Mouse (Mus musculus) intestine, embryonic 15.5 days (tissue): ENCODE data around the gene Cks1b. TPM values are rescaled to one million over a fixed set of nuclear protein-coding genes. Genes with fewer than 3 reads are reported as not detected.

Source experiments
- ATAC-seq: fragments of 200-750 bp; cut with Nextera tagmentation; 2 replicates; pipeline ENCODE4 v1.8.0; 2017; ENCODE audit warnings: moderate TSS enrichment, moderate library complexity
- H3K27ac ChIP-seq: fragments of 300-500 bp; sonication (generic); 2 replicates; pipeline ENCODE4 v1.5.1; 2015; ENCODE audit warnings: mild to moderate bottlenecking, inconsistent platforms
- H3K27me3 ChIP-seq: fragments of 300-500 bp; sonication (generic); replicated peaks from 2 replicates; pipeline ENCODE4 v1.6.1; 2015; ENCODE audit warnings: inconsistent platforms
- H3K36me3 ChIP-seq: fragments of 300-500 bp; sonication (generic); 2 replicates; pipeline ENCODE4 v1.6.1; 2015; ENCODE audit warnings: inconsistent platforms
- H3K4me1 ChIP-seq: fragments of 300-500 bp; sonication (generic); replicated peaks from 2 replicates; pipeline ENCODE4 v1.6.1; 2015; ENCODE audit warnings: inconsistent platforms
- H3K4me2 ChIP-seq: fragments of 300-500 bp; sonication (generic); replicated peaks from 2 replicates; pipeline ENCODE4 v1.6.1; 2015; ENCODE audit warnings: mild to moderate bottlenecking, inconsistent platforms
- H3K4me3 ChIP-seq: fragments of 300-500 bp; sonication (generic); replicated peaks from 2 replicates; pipeline ENCODE4 v1.5.1; 2015; ENCODE audit warnings: inconsistent platforms
- H3K9ac ChIP-seq: fragments of 300-500 bp; sonication (generic); 2 replicates; pipeline ENCODE4 v1.6.1; 2015; ENCODE audit warnings: inconsistent platforms
- H3K9me3 ChIP-seq: fragments of 300-500 bp; sonication (generic); 2 replicates; pipeline ENCODE4 v1.6.1; 2016; ENCODE audit warnings: inconsistent platforms
- WGBS: fragments of 180-500 bp; shearing (Covaris S2); methylation state at CpG from one replicate; pipeline ENCODE4 v1.1.7; 2015; 5-methylcytosine and 5-hydroxymethylcytosine counted together
- polyA plus RNA-seq: library from polyadenylated mRNA; unstranded; fragments of >200 nt; fragmentation: Nextera tagmentation; extraction: Ambion mirVana; gene quantifications from 2 replicates; pipeline ENCODE4 v1.2.1, GENCODE M21; 2015

The Cks1b gene
- polyA plus RNA-seq = 383 and 386 TPM in 2 replicates

DNA sequence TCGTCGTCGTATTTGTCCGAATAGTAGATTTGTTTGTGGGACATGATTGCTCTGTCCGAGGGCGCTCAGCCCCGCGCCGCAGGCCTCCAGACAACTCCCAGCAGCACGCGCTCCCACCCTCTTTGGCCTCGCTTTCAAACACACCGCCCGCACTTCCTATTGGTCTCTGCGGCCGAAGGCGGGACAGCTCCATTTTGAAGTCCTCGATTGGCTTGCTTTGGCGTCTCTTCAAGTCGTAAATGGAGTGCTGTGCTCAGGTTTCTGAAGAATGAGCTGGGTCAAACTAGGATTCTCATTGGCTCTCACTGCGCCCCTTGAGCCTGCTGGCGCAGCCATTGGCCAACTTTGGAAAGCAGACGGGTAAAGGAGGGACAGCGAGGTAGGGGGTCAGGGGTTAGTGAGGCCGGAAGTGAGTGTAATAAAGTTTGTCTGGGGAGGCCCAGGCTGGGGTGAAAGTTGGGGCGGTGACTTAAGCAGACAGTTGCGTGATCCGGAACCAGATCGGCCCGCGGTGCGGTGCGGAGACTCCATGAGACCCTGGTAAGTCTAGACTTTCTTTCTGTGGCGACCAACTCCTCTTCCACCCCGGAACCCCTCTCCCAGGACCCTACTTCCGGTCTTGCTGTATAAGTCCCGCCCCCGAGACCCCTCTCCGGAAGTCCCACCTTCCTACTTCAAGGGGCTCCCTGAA lies at the start of gene Cks1b, which contains the start of gene Shc1:
Gene Cks1b (minus strand): TSS at position 214 of the 691 bp plus-strand sequence.
Gene Shc1 (plus strand): TSS at position 274 of the 691 bp plus-strand sequence.
- peak; percentile 95 for ATAC-seq
- no peaks in the 10 kb centered on the region for H3K27me3 ChIP-seq
- H3K9me3 ChIP-seq = no peaks in the 10 kb centered on the region
- H3K27ac ChIP-seq = peak within 1 kb of the TSS; percentile 97
- H3K4me3 ChIP-seq = peak within 1 kb of the TSS; percentile 51
- H3K4me1 ChIP-seq = peaks cover 32% of the 10 kb centered on the region
- peaks cover 23% of the 10 kb centered on the region for H3K36me3 ChIP-seq
- peak within 1 kb of the TSS; percentile 84 for H3K4me2 ChIP-seq
- WGBS = under 1% methylated on average over 39 of the region's 39 CpGs
- peak within 1 kb of the TSS; percentile 62 for H3K9ac ChIP-seq

DNA sequence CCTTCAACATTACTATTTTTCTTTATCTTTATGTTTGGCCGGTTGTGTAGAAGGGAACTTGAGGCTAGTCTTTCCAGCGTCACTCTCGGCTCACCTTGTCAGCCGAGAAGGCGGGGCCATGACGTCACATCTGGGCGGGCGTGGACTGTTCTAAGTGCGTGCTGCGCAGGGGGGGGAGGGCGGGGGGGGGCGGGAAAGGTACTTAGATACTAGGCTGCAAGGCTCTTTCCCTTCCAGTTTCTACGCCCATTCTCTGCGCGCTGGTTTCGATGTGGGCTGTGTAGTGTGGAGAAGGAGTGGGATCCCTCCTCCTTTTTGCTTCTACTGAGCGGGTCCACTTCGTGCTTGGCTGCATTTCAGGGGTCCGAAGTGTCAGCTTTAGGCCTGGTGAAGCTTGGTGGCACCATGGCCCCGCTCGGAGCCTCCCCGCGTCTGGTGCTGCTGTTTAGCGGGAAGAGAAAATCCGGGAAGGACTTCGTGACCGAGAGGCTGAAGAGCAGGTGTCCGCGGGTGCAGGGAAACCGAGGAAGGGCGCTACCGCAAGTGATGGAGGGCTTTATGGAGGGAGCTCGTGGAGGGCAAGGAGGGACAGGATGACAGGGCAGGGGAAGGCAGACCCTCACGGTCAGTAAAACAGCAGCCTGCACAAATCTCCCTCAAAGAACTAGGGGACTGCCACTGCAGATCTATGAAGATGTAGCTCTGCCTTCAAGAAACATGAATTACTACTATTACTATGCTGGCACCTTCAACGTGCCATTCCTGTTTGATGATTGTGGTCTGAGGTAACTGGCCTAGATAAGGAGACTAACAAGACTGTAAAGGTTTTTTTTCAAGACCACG lies 41.0 kb upstream of the Cks1b start:
- H3K4me2 ChIP-seq = peak overlapping the region; percentile 80
- H3K27ac ChIP-seq = peak overlapping the region; percentile 87
- peak overlapping the region; percentile 63 for H3K9ac ChIP-seq
- peak overlapping the region; percentile 61 for H3K4me3 ChIP-seq
- WGBS = under 1% methylated on average over 36 of the region's 36 CpGs
- H3K27me3 ChIP-seq = no peaks in the 10 kb centered on the region
- no peaks in the 10 kb centered on the region for H3K9me3 ChIP-seq
- H3K4me1 ChIP-seq = peaks cover 12% of the 10 kb centered on the region
- ATAC-seq = peak; percentile 92
- no peaks in the 10 kb centered on the region for H3K36me3 ChIP-seq

DNA sequence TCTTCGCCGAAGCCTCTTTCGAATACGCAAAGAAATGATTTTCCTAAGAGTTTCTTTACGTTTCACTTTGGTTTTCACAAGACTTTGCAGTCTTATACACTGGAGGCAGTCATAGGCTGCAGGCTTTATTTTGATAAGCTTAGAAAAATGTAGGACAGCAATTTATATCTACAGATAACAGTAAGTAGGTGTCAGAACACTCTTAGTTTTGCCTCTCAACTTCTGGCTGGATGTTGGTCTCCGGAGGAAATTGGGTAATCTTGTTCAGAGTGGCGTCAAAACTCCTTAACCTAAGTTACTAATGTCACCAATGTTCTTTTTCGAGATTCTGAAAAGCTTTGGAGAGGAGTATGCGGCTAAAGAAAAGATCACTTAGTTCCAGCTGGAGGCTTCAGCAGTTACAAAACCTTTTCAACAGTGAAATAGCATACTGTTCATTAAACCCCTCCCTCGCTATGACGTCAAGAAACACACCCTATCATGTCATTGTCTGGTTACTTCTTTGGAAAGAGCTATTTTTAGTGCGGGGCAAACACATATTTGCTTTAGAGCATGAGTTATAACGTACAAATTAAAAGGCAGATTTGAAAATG lies 40.3 kb upstream of the Cks1b start:
- WGBS = 47% methylated on average over 13 of the region's 13 CpGs
- peak overlapping the region; percentile 37; the same call in 1 of the 2 replicates for H3K27ac ChIP-seq

DNA sequence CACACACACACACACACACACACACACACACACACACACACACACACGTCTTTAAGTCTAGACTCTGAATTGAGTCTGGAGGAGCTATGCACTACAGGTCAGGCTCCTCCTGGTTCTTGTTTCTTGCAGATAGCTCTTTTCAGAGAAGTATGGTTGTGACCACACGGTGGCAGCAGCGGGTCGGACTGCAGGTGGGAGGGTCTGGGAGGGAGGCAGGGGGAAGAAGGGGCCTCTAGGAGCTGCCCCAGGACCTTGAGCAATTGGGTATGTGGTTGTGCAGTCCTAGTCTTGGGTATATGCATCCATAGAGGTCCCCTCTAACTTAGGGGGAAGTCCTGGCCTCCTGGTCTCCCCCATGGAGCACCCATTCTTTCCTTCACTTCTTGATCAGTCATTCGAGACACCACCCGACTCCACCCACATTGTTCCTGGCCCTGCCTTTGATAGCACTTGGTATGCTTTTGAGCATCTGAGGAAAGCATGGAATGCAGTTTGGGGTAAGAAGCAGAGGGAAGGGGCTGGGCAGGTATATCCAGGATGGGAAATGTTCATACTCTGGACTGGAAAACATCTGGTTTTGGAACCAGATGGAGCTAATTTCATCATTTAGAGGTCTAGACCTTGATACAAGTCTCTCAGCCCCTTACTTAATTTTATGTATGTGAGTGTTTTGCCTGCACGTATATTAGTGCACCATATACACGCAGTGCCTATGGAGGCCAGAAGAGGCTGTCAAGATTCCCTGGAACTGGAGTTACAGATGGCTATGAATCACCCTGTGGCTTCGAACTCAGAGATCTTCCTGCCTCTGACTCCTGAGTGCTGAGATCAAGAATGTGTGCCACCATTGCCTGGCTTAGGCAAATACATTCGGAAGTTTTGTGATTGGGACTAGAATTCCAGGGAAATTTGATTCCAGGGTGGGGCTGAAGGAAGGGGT lies 38.8 kb upstream of the Cks1b start:
- Histone ChIP-seq H3K9me3 (no peaks in the 10 kb centered on the region), H3K4me2 (no peak overlapping the region), H3K4me1 (peaks cover 12% of the 10 kb centered on the region), H3K4me3 (no peak overlapping the region), H3K9ac (no peak overlapping the region), H3K27me3 (no peaks in the 10 kb centered on the region), H3K36me3 (no peaks in the 10 kb centered on the region), H3K27ac (no peak overlapping the region)
- 42% methylated on average over 10 of the region's 10 CpGs for WGBS
- peak; percentile 19; the same call in 1 of the 2 replicates for ATAC-seq

More for the DNA sequence above, 40.3 kb upstream of the Cks1b start:
- H3K27me3 ChIP-seq = no peaks in the 10 kb centered on the region
- H3K9ac ChIP-seq = no peak overlapping the region
- H3K4me2 ChIP-seq = peak overlapping the region; percentile 80
- ATAC-seq = peak; percentile 65
- H3K36me3 ChIP-seq = no peaks in the 10 kb centered on the region
- H3K9me3 ChIP-seq = no peaks in the 10 kb centered on the region
- H3K4me3 ChIP-seq = peak overlapping the region; percentile 61
- H3K4me1 ChIP-seq = peaks cover 12% of the 10 kb centered on the region

DNA sequence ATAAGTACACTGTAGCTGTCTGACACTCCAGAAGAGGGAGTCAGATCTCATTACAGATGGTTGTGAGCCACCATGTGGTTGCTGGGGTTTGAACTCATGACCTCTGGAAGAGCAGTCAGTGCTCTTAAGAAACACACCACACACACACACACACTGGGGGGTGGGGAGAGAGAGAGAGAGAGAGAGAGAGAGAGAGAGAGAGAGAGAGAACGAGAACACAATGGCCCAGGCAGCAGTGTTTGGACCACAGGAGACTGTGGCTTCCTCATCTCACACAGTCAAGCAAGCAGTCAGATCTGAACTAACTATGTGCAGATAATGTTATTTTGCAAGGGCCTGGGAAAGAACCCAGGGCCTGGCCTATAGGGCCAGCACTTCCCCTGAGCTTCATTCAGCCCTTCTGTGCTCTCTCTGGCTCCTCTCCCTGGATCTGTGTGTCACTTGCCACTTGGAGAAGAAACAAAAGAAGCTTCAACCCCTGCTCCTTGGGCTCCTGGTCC lies 37.7 kb upstream of the Cks1b start:
- no peak overlapping the region for H3K4me2 ChIP-seq
- ATAC-seq = no peak
- peaks cover 12% of the 10 kb centered on the region for H3K4me1 ChIP-seq
- H3K27ac ChIP-seq = no peak overlapping the region
- no peak overlapping the region for H3K4me3 ChIP-seq
- WGBS = 50% methylated on average over 1 of the region's 1 CpGs
- no peaks in the 10 kb centered on the region for H3K36me3 ChIP-seq
- H3K9ac ChIP-seq = no peak overlapping the region
- no peaks in the 10 kb centered on the region for H3K9me3 ChIP-seq
- H3K27me3 ChIP-seq = no peaks in the 10 kb centered on the region

DNA sequence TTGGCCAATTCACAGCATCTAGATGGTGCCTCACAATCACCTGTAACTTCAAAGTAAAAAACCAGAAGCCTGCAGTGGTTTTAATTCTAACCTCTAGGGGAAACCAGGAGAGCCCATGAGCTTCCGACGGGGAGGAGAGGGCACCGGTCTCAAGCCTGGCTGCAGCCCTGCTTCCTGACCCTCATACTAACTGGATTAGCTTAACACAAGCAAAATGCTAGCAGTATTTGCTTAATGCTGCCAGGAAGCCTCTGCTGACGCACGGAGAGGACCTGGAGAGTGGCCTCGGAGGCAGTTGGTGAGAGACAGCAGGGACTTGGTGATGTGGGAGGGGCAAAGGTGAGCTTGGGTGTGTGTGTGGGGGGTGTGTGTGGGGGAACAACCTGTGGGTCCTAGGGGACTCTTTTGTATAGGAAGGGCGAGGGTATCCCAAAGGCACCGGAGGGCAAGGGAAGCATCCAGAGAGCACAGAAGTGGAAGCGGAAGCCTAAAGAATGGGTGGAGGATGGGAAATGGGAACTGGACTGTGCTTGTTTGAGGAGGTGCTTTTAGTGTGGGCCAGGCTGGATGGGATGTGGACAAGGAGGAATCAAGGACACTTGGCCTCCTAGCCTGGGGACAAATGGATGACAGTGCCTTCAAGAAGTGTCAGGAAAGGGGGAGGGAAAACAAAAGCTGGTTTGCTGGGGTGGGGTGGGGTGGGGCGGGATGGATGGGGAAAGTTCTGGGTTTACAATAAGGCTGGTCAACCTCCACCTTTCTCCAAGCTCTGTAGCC lies 36.4 kb upstream of the Cks1b start, which contains the start of gene Pmvk:
Gene Pmvk (plus strand): TSS at position 141 of the 777 bp plus-strand sequence.
- no peaks in the 10 kb centered on the region for H3K9me3 ChIP-seq
- peaks cover 9% of the 10 kb centered on the region for H3K4me1 ChIP-seq
- no peaks in the 10 kb centered on the region for H3K27me3 ChIP-seq
- no peak within 1 kb of the TSS for H3K27ac ChIP-seq
- H3K4me2 ChIP-seq = no peak within 1 kb of the TSS
- ATAC-seq = no peak
- H3K36me3 ChIP-seq = no peaks in the 10 kb centered on the region
- H3K4me3 ChIP-seq = no peak within 1 kb of the TSS
- WGBS = 56% methylated on average over 10 of the region's 10 CpGs
- H3K9ac ChIP-seq = no peak within 1 kb of the TSS

DNA sequence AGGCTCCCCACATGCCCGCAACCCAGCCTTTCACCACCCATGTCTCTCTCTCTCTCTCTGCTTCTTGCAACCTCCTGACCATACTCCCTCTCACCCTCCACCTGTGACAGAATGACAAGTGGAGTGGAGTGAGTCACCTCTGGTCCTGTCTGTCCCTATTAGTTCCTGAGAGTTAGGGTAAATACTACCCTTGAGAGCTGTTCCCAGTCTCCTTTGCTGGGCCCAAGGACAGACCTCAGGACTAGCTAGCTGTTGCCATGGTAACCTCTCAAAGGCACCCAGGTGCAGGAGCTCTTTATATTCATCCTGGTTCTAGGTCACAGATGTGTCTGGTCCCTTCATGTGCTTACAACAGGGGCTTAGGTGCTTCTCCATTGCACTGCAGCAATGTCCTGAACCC lies 33.7 kb upstream of the Cks1b start:
- WGBS = 72% methylated on average over 1 of the region's 1 CpGs
- Histone ChIP-seq H3K9ac (no peak overlapping the region), H3K36me3 (0 out of 2 replicates have a peak, but pooled peaks cover 4% of the 10 kb centered on the region), H3K9me3 (no peaks in the 10 kb centered on the region), H3K4me1 (peaks cover 2% of the 10 kb centered on the region), H3K4me2 (no peak overlapping the region), H3K27me3 (no peaks in the 10 kb centered on the region), H3K4me3 (no peak overlapping the region), H3K27ac (no peak overlapping the region)
- ATAC-seq = no peak

DNA sequence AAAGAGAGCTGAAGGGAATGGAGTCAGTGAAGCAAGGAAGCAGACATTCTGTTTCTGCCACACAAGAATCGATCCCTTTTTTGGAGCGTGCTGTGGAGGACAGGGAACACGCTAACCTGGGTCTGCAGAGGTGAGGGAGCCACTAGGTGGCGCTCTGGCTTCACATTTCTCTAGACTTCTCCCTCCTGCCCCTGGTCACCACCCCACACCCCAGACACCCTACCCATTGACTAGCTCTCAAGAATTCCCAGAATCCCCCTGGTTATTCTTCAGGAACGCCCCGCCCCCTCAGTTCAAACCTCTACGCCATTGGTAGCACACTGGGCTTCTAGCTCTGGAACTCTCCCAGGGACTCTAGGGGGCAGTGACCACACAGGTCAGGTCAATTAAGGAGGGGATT lies 31.4 kb upstream of the Cks1b start:
- H3K27ac ChIP-seq = no peak overlapping the region

DNA sequence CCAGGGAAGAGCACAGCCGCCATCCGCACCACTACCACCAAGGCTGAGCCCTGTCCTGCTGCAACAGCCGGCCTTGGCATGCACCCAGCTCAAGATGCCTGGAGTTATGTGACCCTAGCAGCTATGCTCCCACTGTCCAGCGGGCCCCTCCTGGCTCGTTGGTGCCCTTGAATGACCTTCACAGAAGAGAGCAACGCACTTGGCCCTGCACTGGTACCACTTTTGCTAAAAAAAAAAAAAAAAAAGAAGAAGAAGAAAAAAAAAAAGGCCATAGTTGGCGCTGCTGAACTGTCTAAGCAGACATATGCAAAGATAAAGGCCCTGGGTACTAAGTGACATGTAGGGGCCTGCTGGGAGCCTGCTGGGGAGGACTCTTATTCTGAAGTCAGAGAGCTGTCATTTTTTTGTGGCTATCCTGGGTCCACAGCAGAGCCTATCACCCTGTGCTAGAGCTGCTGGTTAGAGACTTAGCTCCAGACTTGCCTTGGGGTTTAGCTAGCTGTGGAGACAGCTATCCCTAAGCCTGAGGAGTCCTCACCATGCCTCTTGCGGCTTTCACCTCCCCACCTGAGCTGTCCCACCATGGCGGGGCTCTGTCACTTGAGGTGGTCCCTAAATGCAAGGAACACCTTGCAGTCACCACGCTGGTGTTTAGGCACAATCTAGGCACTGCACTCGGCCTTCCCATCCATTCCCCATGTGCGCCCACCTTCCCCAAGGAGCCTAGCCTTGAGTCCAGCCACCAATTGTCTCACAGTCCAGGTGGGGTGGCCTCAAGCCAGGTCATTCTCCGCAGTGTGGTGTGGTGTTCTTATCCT lies 30.7 kb upstream of the Cks1b start:
- Histone ChIP-seq H3K4me1 (no peaks in the 10 kb centered on the region; the same call in 1 of the 2 replicates), H3K27me3 (no peaks in the 10 kb centered on the region), H3K4me3 (no peak overlapping the region), H3K9me3 (no peaks in the 10 kb centered on the region), H3K4me2 (no peak overlapping the region), H3K36me3 (0 out of 2 replicates have a peak, but pooled peaks cover 18% of the 10 kb centered on the region), H3K9ac (no peak overlapping the region), H3K27ac (no peak overlapping the region)
- peak; percentile 57 for ATAC-seq
- WGBS = 58% methylated on average over 13 of the region's 13 CpGs

More for the DNA sequence above, 31.4 kb upstream of the Cks1b start:
- no peaks in the 10 kb centered on the region; the same call in 1 of the 2 replicates for H3K4me1 ChIP-seq
- no peak overlapping the region for H3K9ac ChIP-seq
- no peaks in the 10 kb centered on the region for H3K9me3 ChIP-seq
- no peak overlapping the region for H3K4me2 ChIP-seq
- H3K4me3 ChIP-seq = no peak overlapping the region
- 53% methylated on average over 7 of the region's 7 CpGs for WGBS
- ATAC-seq = peak; percentile 73
- no peaks in the 10 kb centered on the region for H3K27me3 ChIP-seq
- 0 out of 2 replicates have a peak, but pooled peaks cover 18% of the 10 kb centered on the region for H3K36me3 ChIP-seq

DNA sequence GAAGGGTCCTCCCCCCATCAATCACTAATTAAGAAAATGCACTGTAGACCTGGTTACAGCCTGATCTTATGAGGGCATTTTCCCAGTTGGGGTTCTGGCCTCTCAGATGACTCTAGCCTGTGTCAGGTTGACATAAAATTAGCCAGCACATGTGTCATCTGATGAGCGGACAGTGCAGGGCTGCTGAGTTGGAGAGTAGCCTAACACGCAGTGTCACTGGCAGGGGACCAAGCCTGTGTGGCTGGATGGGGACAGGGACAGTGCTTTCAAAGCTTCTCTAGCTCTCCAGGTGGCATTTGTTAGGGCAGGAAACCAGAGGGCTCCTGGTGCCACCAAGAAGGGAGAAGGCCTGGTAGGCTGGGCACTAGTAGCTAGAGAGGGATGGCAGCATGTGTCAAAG lies 22.5 kb upstream of the Cks1b start:
- Histone ChIP-seq H3K27ac (no peak overlapping the region), H3K9ac (no peak overlapping the region), H3K9me3 (no peaks in the 10 kb centered on the region), H3K4me3 (no peak overlapping the region), H3K36me3 (peaks cover 4% of the 10 kb centered on the region; the same call in 1 of the 2 replicates), H3K4me2 (no peak overlapping the region), H3K27me3 (no peaks in the 10 kb centered on the region), H3K4me1 (peaks cover 7% of the 10 kb centered on the region)
- ATAC-seq = no peak
- WGBS = 95% methylated on average over 2 of the region's 2 CpGs
